Mouse (Mus musculus): ENCODE results near the gene Rbfox3. TPM values are rescaled to one million over a fixed set of nuclear protein-coding genes. Genes with fewer than 3 reads are reported as not detected.

The Rbfox3 gene
- polyA plus RNA-seq, 1 experiment, result not detected

- TF ChIP-seq CTCF (IDR thresholded peaks at IDR 0.05; ENCODE audit: control insufficient read depth, insufficient read depth, low read length), result no peak
- no peak for TF ChIP-seq POLR2A (IDR thresholded peaks at IDR 0.05; ENCODE audit: borderline replicate concordance, control insufficient read depth, low read depth, low read length)
Measured at GRCm38 (mm10) chr11:118815118-118815517, 96.3 kb downstream of the Rbfox3 start.

GRCm38 (mm10) chr11:118813942-118814341 lies 97.5 kb downstream of the Rbfox3 start:
- TF ChIP-seq POLR2A (IDR thresholded peaks at IDR 0.05; ENCODE audit: borderline replicate concordance, control insufficient read depth, low read depth, low read length) (no peak), CTCF (IDR thresholded peaks at IDR 0.05; ENCODE audit: control insufficient read depth, insufficient read depth, low read length) (no peak)
- 79% methylated on average over 11 of the region's 11 CpGs for WGBS
- no peak overlapping the region for H3K4me3 ChIP-seq (replicated peaks; ENCODE audit: control insufficient read depth, low read depth, low read length)
- no peak overlapping the region for H3K27ac ChIP-seq (ENCODE audit: control insufficient read depth, insufficient read depth, low read depth, low read length, poor library complexity)
- H3K4me1 ChIP-seq (ENCODE audit: control insufficient read depth, insufficient read depth, low read length), result no peaks in the 10 kb centered on the region

More at GRCm38 (mm10) chr11:118815118-118815517, 96.3 kb downstream of the Rbfox3 start:
- H3K4me3 ChIP-seq (replicated peaks; ENCODE audit: control insufficient read depth, low read depth, low read length), result no peak overlapping the region
- WGBS, result 63% methylated on average over 5 of the region's 5 CpGs
- H3K27ac ChIP-seq (ENCODE audit: control insufficient read depth, insufficient read depth, low read depth, low read length, poor library complexity), result no peak overlapping the region
- H3K4me1 ChIP-seq (ENCODE audit: control insufficient read depth, insufficient read depth, low read length), result no peaks in the 10 kb centered on the region

- TF ChIP-seq CTCF (IDR thresholded peaks at IDR 0.05; ENCODE audit: control insufficient read depth, insufficient read depth, low read length) (no peak), POLR2A (IDR thresholded peaks at IDR 0.05; ENCODE audit: borderline replicate concordance, control insufficient read depth, low read depth, low read length) (no peak)
- Histone ChIP-seq H3K27ac (ENCODE audit: control insufficient read depth, insufficient read depth, low read depth, low read length, poor library complexity) (no peak overlapping the region), H3K4me3 (replicated peaks; ENCODE audit: control insufficient read depth, low read depth, low read length) (no peak overlapping the region), H3K4me1 (ENCODE audit: control insufficient read depth, insufficient read depth, low read length) (no peaks in the 10 kb centered on the region)
- 69% methylated on average over 7 of the region's 7 CpGs for WGBS
Measured at GRCm38 (mm10) chr11:118811404-118811803, 100.0 kb downstream of the Rbfox3 start.

GRCm38 (mm10) chr11:118807511-118807910 lies 103.9 kb downstream of the Rbfox3 start:
- no peaks in the 10 kb centered on the region for H3K4me1 ChIP-seq (ENCODE audit: control insufficient read depth, insufficient read depth, low read length)
- whole genome bisulfite sequencing, result 51% methylated on average over 15 of the region's 15 CpGs
- TF ChIP-seq POLR2A (IDR thresholded peaks at IDR 0.05; ENCODE audit: borderline replicate concordance, control insufficient read depth, low read depth, low read length) (no peak), CTCF (IDR thresholded peaks at IDR 0.05; ENCODE audit: control insufficient read depth, insufficient read depth, low read length) (no peak)

GRCm38 (mm10) chr11:118794856-118795602 lies 116.4 kb downstream of the Rbfox3 start:
- 68% methylated on average over 8 of the region's 8 CpGs for WGBS

More at GRCm38 (mm10) chr11:118807511-118807910, 103.9 kb downstream of the Rbfox3 start:
- Histone ChIP-seq H3K4me3 (replicated peaks; ENCODE audit: control insufficient read depth, low read depth, low read length) (no peak overlapping the region), H3K27ac (ENCODE audit: control insufficient read depth, insufficient read depth, low read depth, low read length, poor library complexity) (no peak overlapping the region)

GRCm38 (mm10) chr11:118793639-118794021 lies 117.8 kb downstream of the Rbfox3 start:
- no peaks in the 10 kb centered on the region for H3K4me1 ChIP-seq (ENCODE audit: control insufficient read depth, insufficient read depth, low read length)
- no peak overlapping the region for H3K4me3 ChIP-seq (replicated peaks; ENCODE audit: control insufficient read depth, low read depth, low read length)
- 81% methylated on average over 16 of the region's 16 CpGs for WGBS
- H3K27ac ChIP-seq (ENCODE audit: control insufficient read depth, insufficient read depth, low read depth, low read length, poor library complexity), result no peak overlapping the region
- no peak for TF ChIP-seq POLR2A (IDR thresholded peaks at IDR 0.05; ENCODE audit: borderline replicate concordance, control insufficient read depth, low read depth, low read length)
- no peak for TF ChIP-seq CTCF (IDR thresholded peaks at IDR 0.05; ENCODE audit: control insufficient read depth, insufficient read depth, low read length)

More at GRCm38 (mm10) chr11:118794856-118795602, 116.4 kb downstream of the Rbfox3 start:
- Histone ChIP-seq H3K27ac (ENCODE audit: control insufficient read depth, insufficient read depth, low read depth, low read length, poor library complexity) (no peak overlapping the region; the same call in 1 of the 2 replicates), H3K4me1 (ENCODE audit: control insufficient read depth, insufficient read depth, low read length) (no peaks in the 10 kb centered on the region), H3K4me3 (replicated peaks; ENCODE audit: control insufficient read depth, low read depth, low read length) (no peak overlapping the region)
- TF ChIP-seq POLR2A (IDR thresholded peaks at IDR 0.05; ENCODE audit: borderline replicate concordance, control insufficient read depth, low read depth, low read length) (no peak), CTCF (IDR thresholded peaks at IDR 0.05; ENCODE audit: control insufficient read depth, insufficient read depth, low read length) (no peak)

- no peak overlapping the region for H3K4me3 ChIP-seq (replicated peaks; ENCODE audit: control insufficient read depth, low read depth, low read length)
- WGBS, result 63% methylated on average over 10 of the region's 10 CpGs
- no peak overlapping the region for H3K27ac ChIP-seq (ENCODE audit: control insufficient read depth, insufficient read depth, low read depth, low read length, poor library complexity)
- no peaks in the 10 kb centered on the region for H3K4me1 ChIP-seq (ENCODE audit: control insufficient read depth, insufficient read depth, low read length)
- no peak for TF ChIP-seq CTCF (IDR thresholded peaks at IDR 0.05; ENCODE audit: control insufficient read depth, insufficient read depth, low read length)
- TF ChIP-seq POLR2A (IDR thresholded peaks at IDR 0.05; ENCODE audit: borderline replicate concordance, control insufficient read depth, low read depth, low read length), result no peak
Measured at GRCm38 (mm10) chr11:118792916-118793638, 118.3 kb downstream of the Rbfox3 start.

GRCm38 (mm10) chr11:118792163-118792915 lies 119.1 kb downstream of the Rbfox3 start:
- WGBS, result 68% methylated on average over 9 of the region's 9 CpGs
- Histone ChIP-seq H3K4me1 (ENCODE audit: control insufficient read depth, insufficient read depth, low read length) (no peaks in the 10 kb centered on the region), H3K27ac (ENCODE audit: control insufficient read depth, insufficient read depth, low read depth, low read length, poor library complexity) (no peak overlapping the region), H3K4me3 (replicated peaks; ENCODE audit: control insufficient read depth, low read depth, low read length) (no peak overlapping the region)
- TF ChIP-seq POLR2A (IDR thresholded peaks at IDR 0.05; ENCODE audit: borderline replicate concordance, control insufficient read depth, low read depth, low read length), result no peak
- no peak for TF ChIP-seq CTCF (IDR thresholded peaks at IDR 0.05; ENCODE audit: control insufficient read depth, insufficient read depth, low read length)
